8 mouse cellular contexts compared by ENCODE assay signal in the genomic region with DNA sequence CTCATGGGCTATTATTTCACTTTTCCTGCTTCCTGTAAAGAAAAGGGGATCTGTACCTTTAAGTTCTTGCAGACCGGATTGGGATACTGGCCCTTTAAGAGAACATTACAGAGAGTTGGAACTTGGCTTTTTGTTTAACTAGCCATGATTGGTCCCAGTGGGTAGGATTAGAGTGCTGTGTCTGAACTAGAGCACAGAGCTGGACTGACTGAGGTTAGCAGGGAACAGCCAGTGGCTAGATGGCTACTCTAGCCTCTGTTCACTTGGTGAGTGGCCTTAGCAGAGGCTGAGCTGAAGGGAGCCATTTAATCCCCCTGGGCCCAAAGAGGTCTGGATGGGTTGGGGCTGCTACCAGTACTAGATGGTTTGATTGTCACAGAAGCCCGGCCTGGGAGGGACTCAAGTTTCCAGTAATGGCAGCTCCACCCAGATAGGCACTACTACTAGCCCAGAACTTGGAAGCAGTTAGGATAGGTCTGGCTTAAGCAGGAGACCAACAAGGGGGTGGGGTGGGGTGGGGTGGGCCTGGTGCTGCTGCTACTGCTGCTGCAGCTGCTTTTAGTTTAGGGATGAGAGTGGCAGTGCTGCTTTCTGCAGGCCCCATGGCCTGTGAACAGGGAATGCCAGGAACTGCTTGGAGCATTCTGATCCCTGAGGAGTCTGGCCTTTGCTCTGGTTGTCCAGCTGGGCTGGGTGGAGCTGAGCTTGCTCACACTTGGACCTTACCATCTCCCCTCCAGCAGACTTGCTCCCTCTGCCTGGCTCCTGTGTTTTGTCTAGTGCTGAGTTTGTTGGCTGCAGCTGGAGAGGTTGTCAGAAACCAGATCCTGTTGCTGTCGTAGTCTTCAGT.
DNase-seq lines count a peak whose midpoint lies in the region; ATAC-seq and TF ChIP-seq lines count a peak whose summit lies in the region.

No protein-coding gene starts in this region.

- TF ChIP-seq POLR2A in ES-Bruce4 (IDR thresholded peaks at IDR 0.05; ENCODE audit: insufficient read depth, low read length) = no peak

- TF ChIP-seq EP300 in ES-Bruce4 (IDR thresholded peaks at IDR 0.05; ENCODE audit: insufficient read depth, low read depth, low read length) = no peak
- TF ChIP-seq EP300 in stomach, postnatal 0 days (optimal IDR thresholded peaks at IDR 0.05) = no peak

- peak; percentile 14; the same call in 1 of the 2 replicates for ATAC-seq in granulocyte monocyte progenitor cell, adult 5-6 weeks (replicated peaks; ENCODE audit: poor library complexity, severe bottlenecking)
- ATAC-seq in intestine, postnatal 0 days = peak; percentile 64
- ATAC-seq in lung, embryonic 15.5 days (ENCODE audit: borderline replicate concordance, extremely low read depth, low FRiP score, low TSS enrichment) = peak; percentile 32; the same call in 1 of the 2 replicates
- ATAC-seq in stomach, postnatal 0 days (ENCODE audit: low FRiP score, low TSS enrichment) = peak; percentile 86

- no peaks in the 10 kb centered on the region for H3K27me3 ChIP-seq in ES-Bruce4 (ENCODE audit: control insufficient read depth, insufficient read depth, low read length, poor library complexity, severe bottlenecking)
- H3K27me3 ChIP-seq in intestine, postnatal 0 days (replicated peaks; ENCODE audit: control insufficient read depth, insufficient read depth, low read length) = no peaks in the 10 kb centered on the region
- H3K27me3 ChIP-seq in lung, embryonic 15.5 days = no peaks in the 10 kb centered on the region
- H3K27me3 ChIP-seq in stomach, postnatal 0 days (ENCODE audit: control insufficient read depth, insufficient read depth, low read length) = no peaks in the 10 kb centered on the region

- no peak overlapping the region for H3K4me3 ChIP-seq in ES-Bruce4 (ENCODE audit: low read depth, low read length)
- H3K4me3 ChIP-seq in brown adipose tissue, adult 24 weeks (ENCODE audit: insufficient read depth, low read depth, low read length) = peak overlapping the region; percentile 46
- peak overlapping the region; percentile 16; the same call in 1 of the 2 replicates for H3K4me3 ChIP-seq in intestine, postnatal 0 days (ENCODE audit: low read depth, low read length)
- H3K4me3 ChIP-seq in lung, embryonic 15.5 days = peak overlapping the region; percentile 21
- peak overlapping the region; percentile 24 for H3K4me3 ChIP-seq in stomach, postnatal 0 days (ENCODE audit: low read depth, low read length)

- no peaks in the 10 kb centered on the region for H3K9me3 ChIP-seq in ES-Bruce4 (replicated peaks; ENCODE audit: control insufficient read depth, insufficient read depth, low read length, poor library complexity, severe bottlenecking)
- no peaks in the 10 kb centered on the region for H3K9me3 ChIP-seq in intestine, postnatal 0 days (ENCODE audit: control insufficient read depth)
- H3K9me3 ChIP-seq in lung, embryonic 15.5 days = no peaks in the 10 kb centered on the region
- H3K9me3 ChIP-seq in stomach, postnatal 0 days (ENCODE audit: control insufficient read depth, low read length) = no peaks in the 10 kb centered on the region

- no peak for TF ChIP-seq CTCF in ES-Bruce4 (IDR thresholded peaks at IDR 0.05; ENCODE audit: low read depth, low read length)
- peak; percentile 38; the same call in 1 of the 2 replicates for TF ChIP-seq CTCF in intestine, postnatal 0 days (IDR thresholded peaks at IDR 0.05; ENCODE audit: low read depth)
- TF ChIP-seq CTCF in stomach, postnatal 0 days (IDR thresholded peaks at IDR 0.05; ENCODE audit: low read depth) = peak; percentile 40; the same call in 1 of the 2 replicates

- WGBS in intestine, postnatal 0 days = 11% methylated on average over 3 of the region's 3 CpGs
- WGBS in lung, embryonic 15.5 days = 17% methylated on average over 3 of the region's 3 CpGs
- WGBS in stomach, postnatal 0 days = 14% methylated on average over 3 of the region's 3 CpGs

- no peaks in the 10 kb centered on the region for H3K36me3 ChIP-seq in ES-Bruce4 (ENCODE audit: control insufficient read depth, insufficient read depth, low read length, poor library complexity, severe bottlenecking)
- H3K36me3 ChIP-seq in intestine, postnatal 0 days (ENCODE audit: control insufficient read depth, insufficient read depth) = no peaks in the 10 kb centered on the region
- no peaks in the 10 kb centered on the region for H3K36me3 ChIP-seq in lung, embryonic 15.5 days
- H3K36me3 ChIP-seq in stomach, postnatal 0 days (ENCODE audit: control insufficient read depth, insufficient read depth, low read length) = no peaks in the 10 kb centered on the region

- no peak overlapping the region for H3K9ac ChIP-seq in ES-Bruce4 (ENCODE audit: low read depth, poor library complexity, severe bottlenecking)
- no peak overlapping the region for H3K9ac ChIP-seq in intestine, postnatal 0 days (ENCODE audit: low read depth, low read length)
- peak overlapping the region; percentile 25 for H3K9ac ChIP-seq in lung, embryonic 15.5 days
- peak overlapping the region; percentile 45 for H3K9ac ChIP-seq in stomach, postnatal 0 days (ENCODE audit: low read length)

- H3K27ac ChIP-seq in ES-Bruce4 (ENCODE audit: insufficient read depth, low read length) = peak overlapping the region; percentile 47; the same call in 1 of the 2 replicates
- peak overlapping the region; percentile 66 for H3K27ac ChIP-seq in brown adipose tissue, adult 24 weeks (replicated peaks; ENCODE audit: low read depth, low read length)
- H3K27ac ChIP-seq in intestine, postnatal 0 days (ENCODE audit: low read depth, low read length) = peak overlapping the region; percentile 83
- peak overlapping the region; percentile 91 for H3K27ac ChIP-seq in lung, embryonic 15.5 days
- peak overlapping the region; percentile 95 for H3K27ac ChIP-seq in stomach, postnatal 0 days (replicated peaks)

- peak; percentile 65 for DNase-seq in stomach, postnatal 0 days (ENCODE audit: low spot score)
- DNase-seq in right cerebral cortex, postnatal 4 days = no peak
- no peak for DNase-seq in cerebellum, postnatal 4 days (ENCODE audit: low spot score in 2 of 2)

- H3K4me2 ChIP-seq in intestine, postnatal 0 days (replicated peaks; ENCODE audit: low read depth) = peak overlapping the region; percentile 61
- peak overlapping the region; percentile 54 for H3K4me2 ChIP-seq in lung, embryonic 15.5 days
- peak overlapping the region; percentile 57 for H3K4me2 ChIP-seq in stomach, postnatal 0 days (replicated peaks; ENCODE audit: low read depth)

- H3K4me1 ChIP-seq in ES-Bruce4 (ENCODE audit: control insufficient read depth, insufficient read depth, low read length) = peaks cover 15% of the 10 kb centered on the region
- peaks cover 76% of the 10 kb centered on the region for H3K4me1 ChIP-seq in brown adipose tissue, adult 24 weeks (ENCODE audit: control insufficient read depth, insufficient read depth, insufficient read length, low read length)
- peaks cover 34% of the 10 kb centered on the region for H3K4me1 ChIP-seq in intestine, postnatal 0 days (replicated peaks; ENCODE audit: control insufficient read depth, insufficient read depth, low read length)
- peaks cover 90% of the 10 kb centered on the region for H3K4me1 ChIP-seq in lung, embryonic 15.5 days
- H3K4me1 ChIP-seq in stomach, postnatal 0 days (replicated peaks; ENCODE audit: control insufficient read depth, insufficient read depth) = peaks cover 39% of the 10 kb centered on the region

Comparison
In these comparisons a context has a peak if more than half of its experiments do, and no peak if none do; other contexts are left out.
1. H3K9ac ChIP-seq: peak in lung, embryonic 15.5 days (single experiment) and stomach, postnatal 0 days (single experiment); none in ES-Bruce4 (single experiment) and intestine, postnatal 0 days (single experiment).
2. ATAC-seq: peak in every context shown above with its lines; median percentile 86 in stomach, postnatal 0 days; 64 in intestine, postnatal 0 days; 32 in lung, embryonic 15.5 days; 14 in granulocyte monocyte progenitor cell, adult 5-6 weeks.
3. Peak in every context shown above with its lines, with median percentiles within 50 percentile points of each other: H3K27ac ChIP-seq and H3K4me2 ChIP-seq.